Mouse (Mus musculus) ES-E14 (cell line): ENCODE results near the gene Tmigd3. TPM values are rescaled to one million over a fixed set of nuclear protein-coding genes. Genes with fewer than 3 reads are reported as not detected.

Experiments
- DNase-seq: peaks from one replicate; pipeline ENCODE4 v3.0.0-alpha.2; 2013; ENCODE audit warnings: low read depth, low spot score
- H3K27ac ChIP-seq: 2 replicates; pipeline ENCODE4 v1.5.1; 2012; ENCODE audit warnings: low read depth, mild to moderate bottlenecking, low read length, moderate library complexity, mixed read lengths; ENCODE audit not compliant: poor library complexity, insufficient read depth, severe bottlenecking
- H3K36me3 ChIP-seq: 2 replicates; pipeline ENCODE4 v1.6.1; 2012; ENCODE audit warnings: mild to moderate bottlenecking, low read length, moderate library complexity, mixed read lengths; ENCODE audit not compliant: control insufficient read depth, poor library complexity, insufficient read depth, severe bottlenecking
- H3K4me1 ChIP-seq, 2 experiments: fragments of 150-350 bp in 1 of 2; sonication (generic) in 1 of 2; 2 replicates each; pipeline ENCODE4 v1.6.1; 2012; ENCODE audit warnings: low read length in 2 of 2, mild to moderate bottlenecking in 1 of 2, mixed read lengths in 1 of 2; ENCODE audit not compliant: control insufficient read depth in 2 of 2, insufficient read depth in 2 of 2, poor library complexity in 1 of 2
- H3K4me3 ChIP-seq, 2 experiments: fragments of 150-350 bp in 1 of 2; sonication (generic) in 1 of 2; 2 replicates each; pipeline ENCODE4 v1.5.1; 2012; ENCODE audit warnings: low read length in 2 of 2, low read depth in 1 of 2, mild to moderate bottlenecking in 1 of 2, mixed read lengths in 1 of 2; ENCODE audit not compliant: insufficient read depth in 1 of 2, poor library complexity in 1 of 2, severe bottlenecking in 1 of 2
- H3K9ac ChIP-seq: 2 replicates; pipeline ENCODE4 v1.6.1; 2012; ENCODE audit warnings: low read depth, mild to moderate bottlenecking, low read length, mixed read lengths; ENCODE audit not compliant: poor library complexity, insufficient read depth, severe bottlenecking
- H3K9me3 ChIP-seq: fragments of 150-350 bp; sonication (generic); 2 replicates; pipeline ENCODE4 v1.6.1; 2012; ENCODE audit warnings: low read depth, mild to moderate bottlenecking, low read length; ENCODE audit not compliant: control insufficient read depth, insufficient read depth
- CHD2 ChIP-seq: IDR thresholded peaks from 2 replicates; pipeline ENCODE4 v1.6.1; 2014; ENCODE audit warnings: mild to moderate bottlenecking, low read depth, low read length, inconsistent platforms
- HCFC1 ChIP-seq: IDR thresholded peaks from 2 replicates; pipeline ENCODE4 v1.6.1; 2012; ENCODE audit warnings: low read length, inconsistent platforms, borderline replicate concordance; ENCODE audit not compliant: insufficient read depth
- MAFK ChIP-seq: IDR thresholded peaks from 2 replicates; pipeline ENCODE4 v1.6.1; 2014; ENCODE audit warnings: mild to moderate bottlenecking, low read depth, low read length, inconsistent platforms; ENCODE audit not compliant: insufficient read depth
- ZC3H11A ChIP-seq: IDR thresholded peaks from 2 replicates; pipeline ENCODE4 v1.6.1; 2012; ENCODE audit warnings: low read depth, mild to moderate bottlenecking, inconsistent platforms, low read length, borderline replicate concordance
- ZNF384 ChIP-seq: IDR thresholded peaks from 2 replicates; pipeline ENCODE4 v1.6.1; 2012; ENCODE audit warnings: low read depth, low read length, inconsistent platforms
- in situ Hi-C, 2 experiments: fragments of 600-800 bp; cut with MboI; formaldehyde crosslinking; loops; one replicate each; pipeline ENCODE4 v1.15.1; 2025; ENCODE audit warnings: low sequenced_read_pairs in 2 of 2, inconsistent platforms in 1 of 2; ENCODE audit not compliant: unreplicated experiment in 2 of 2
- total RNA-seq: library from RNA; depleted of rRNA; stranded (reverse); fragments of 300-350 nt; gene quantifications from 2 replicates; pipeline ENCODE4 v1.2.3, GENCODE M21; 2012; rRNA removed

The Tmigd3 gene
- total RNA-seq, 1 experiment = not detected

- H3K36me3 ChIP-seq = peaks cover 17% of the 10 kb centered on the region
- no peak overlapping the region for H3K4me3 ChIP-seq
- TF ChIP-seq ZNF384 = no peak
- no peak for TF ChIP-seq CHD2
- TF ChIP-seq ZC3H11A = no peak
- no peak for TF ChIP-seq HCFC1
- TF ChIP-seq MAFK = no peak
- H3K9ac ChIP-seq = no peak overlapping the region
- in situ Hi-C loops = no loop called here
- no peaks in the 10 kb centered on the region for H3K9me3 ChIP-seq
- no peak for DNase-seq
- no peak overlapping the region for H3K27ac ChIP-seq
- no peaks in the 10 kb centered on the region for H3K4me1 ChIP-seq
Measured at GRCm38 (mm10) chr3:105971831-105972446, 101.2 kb downstream of the Tmigd3 start.

GRCm38 (mm10) chr3:105973411-105973810 lies 102.7 kb downstream of the Tmigd3 start, which contains the start of gene Ovgp1:
Gene Ovgp1 (plus strand): TSS chr3:105973711.
- no peak for DNase-seq
- H3K36me3 ChIP-seq = peaks cover 7% of the 10 kb centered on the region
- H3K4me1 ChIP-seq = no peaks in the 10 kb centered on the region
- TF ChIP-seq ZNF384 = no peak
- no peak for TF ChIP-seq MAFK
- no peak for TF ChIP-seq ZC3H11A
- TF ChIP-seq CHD2 = no peak
- no peak for TF ChIP-seq HCFC1
- H3K4me3 ChIP-seq = no peak within 1 kb of the TSS
- in situ Hi-C loops = no loop called here
- H3K9me3 ChIP-seq = no peaks in the 10 kb centered on the region
- no peak within 1 kb of the TSS for H3K9ac ChIP-seq
- H3K27ac ChIP-seq = no peak within 1 kb of the TSS

Other genes with a start within 250 kb of the Tmigd3 start
- 35.7 and 46.7 TPM in 2 replicates for gene Ddx20, start 183.3 kb upstream of the Tmigd3 start, total RNA-seq
- 5.2 and 5.5 TPM in 2 replicates for gene Inka2, start 166.3 kb upstream of the Tmigd3 start, total RNA-seq
- gene Rap1a, start 69.6 kb upstream of the Tmigd3 start, total RNA-seq = 13.6 and 23.2 TPM in 2 replicates
- not detected in 2 replicates for gene Adora3, start within 50 bp of the Tmigd3 start, total RNA-seq
- gene I830077J02Rik, start 61.8 kb downstream of the Tmigd3 start, total RNA-seq = 0.48 and 0.54 TPM in 2 replicates
- 142 and 148 TPM in 2 replicates for gene Wdr77, start 88.5 kb downstream of the Tmigd3 start, total RNA-seq
- gene Atp5f1, start 89.2 kb downstream of the Tmigd3 start, total RNA-seq = 203 and 300 TPM in 2 replicates
- 3.0 and 5.0 TPM in 2 replicates for gene Ovgp1, start 102.8 kb downstream of the Tmigd3 start, total RNA-seq
- gene Pifo, start 143.7 kb downstream of the Tmigd3 start, total RNA-seq = 0.80 TPM in 1 of 2 replicates, not detected in the other
- gene Chil5, start 161.9 kb downstream of the Tmigd3 start, total RNA-seq = not detected in 2 replicates
- not detected in 2 replicates for gene Chia1, start 242.3 kb downstream of the Tmigd3 start, total RNA-seq